Mouse (Mus musculus): ENCODE results near the gene Tmsb10. TPM values are rescaled to one million over a fixed set of nuclear protein-coding genes. Genes with fewer than 3 reads are reported as not detected.
A peak's percentile ranks its signal among the peaks of the same experiment; 100 is the strongest.

Tmsb10 gene
- polyA plus RNA-seq, 1 experiment from 2014 or later = 5,654 TPM

- WGBS = 87% methylated on average over 9 of the region's 9 CpGs
- ATAC-seq (ENCODE audit: low read depth) = no peak
- no peaks in the 10 kb centered on the region for H3K36me3 ChIP-seq (ENCODE audit: control insufficient read depth, insufficient read depth, low read length)
Observed at GRCm38 (mm10) chr6:72949161-72949756, 9.3 kb downstream of the Tmsb10 start.

GRCm38 (mm10) chr6:72948392-72948791 is 10.2 kb downstream of the Tmsb10 start:
- no peaks in the 10 kb centered on the region for H3K4me1 ChIP-seq (ENCODE audit: control insufficient read depth, insufficient read depth, low read length)
- ATAC-seq (ENCODE audit: low read depth) = no peak
- H3K9ac ChIP-seq (replicated peaks; ENCODE audit: low read depth, low read length) = no peak overlapping the region
- 94% methylated on average over 3 of the region's 3 CpGs for WGBS
- no peaks in the 10 kb centered on the region for H3K9me3 ChIP-seq (ENCODE audit: control insufficient read depth, low read length)
- no peaks in the 10 kb centered on the region for H3K27me3 ChIP-seq (ENCODE audit: control insufficient read depth, insufficient read depth, low read length)
- H3K36me3 ChIP-seq (ENCODE audit: control insufficient read depth, insufficient read depth, low read length) = no peaks in the 10 kb centered on the region
- H3K4me3 ChIP-seq (ENCODE audit: low read depth, low read length) = no peak overlapping the region
- no peak overlapping the region for H3K27ac ChIP-seq (ENCODE audit: low read depth, low read length)
- no peak overlapping the region for H3K4me2 ChIP-seq (ENCODE audit: low read depth, low read length)

More at GRCm38 (mm10) chr6:72949161-72949756, 9.3 kb downstream of the Tmsb10 start:
- Histone ChIP-seq H3K4me3 (ENCODE audit: low read depth, low read length) (no peak overlapping the region), H3K4me2 (ENCODE audit: low read depth, low read length) (no peak overlapping the region), H3K27ac (ENCODE audit: low read depth, low read length) (no peak overlapping the region), H3K9me3 (ENCODE audit: control insufficient read depth, low read length) (no peaks in the 10 kb centered on the region), H3K27me3 (ENCODE audit: control insufficient read depth, insufficient read depth, low read length) (no peaks in the 10 kb centered on the region), H3K9ac (replicated peaks; ENCODE audit: low read depth, low read length) (no peak overlapping the region), H3K4me1 (ENCODE audit: control insufficient read depth, insufficient read depth, low read length) (no peaks in the 10 kb centered on the region)

GRCm38 (mm10) chr6:72947960-72948359 is 10.6 kb downstream of the Tmsb10 start:
- 38% methylated on average over 6 of the region's 6 CpGs for WGBS
- H3K27ac ChIP-seq (ENCODE audit: low read depth, low read length) = no peak overlapping the region
- no peak overlapping the region for H3K4me3 ChIP-seq (ENCODE audit: low read depth, low read length)
- H3K27me3 ChIP-seq (ENCODE audit: control insufficient read depth, insufficient read depth, low read length) = no peaks in the 10 kb centered on the region
- ATAC-seq (ENCODE audit: low read depth) = no peak
- H3K9me3 ChIP-seq (ENCODE audit: control insufficient read depth, low read length) = no peaks in the 10 kb centered on the region
- no peaks in the 10 kb centered on the region for H3K36me3 ChIP-seq (ENCODE audit: control insufficient read depth, insufficient read depth, low read length)
- no peaks in the 10 kb centered on the region for H3K4me1 ChIP-seq (ENCODE audit: control insufficient read depth, insufficient read depth, low read length)
- no peak overlapping the region for H3K4me2 ChIP-seq (ENCODE audit: low read depth, low read length)
- no peak overlapping the region for H3K9ac ChIP-seq (replicated peaks; ENCODE audit: low read depth, low read length)

- no peaks in the 10 kb centered on the region for H3K9me3 ChIP-seq (ENCODE audit: control insufficient read depth, low read length)
- WGBS = 11% methylated on average over 3 of the region's 3 CpGs
- ATAC-seq (ENCODE audit: low read depth) = peak; percentile 72
- H3K27ac ChIP-seq (ENCODE audit: low read depth, low read length) = no peak overlapping the region
- no peak overlapping the region for H3K4me3 ChIP-seq (ENCODE audit: low read depth, low read length)
- H3K27me3 ChIP-seq (ENCODE audit: control insufficient read depth, insufficient read depth, low read length) = no peaks in the 10 kb centered on the region
- H3K4me2 ChIP-seq (ENCODE audit: low read depth, low read length) = no peak overlapping the region
- no peaks in the 10 kb centered on the region for H3K36me3 ChIP-seq (ENCODE audit: control insufficient read depth, insufficient read depth, low read length)
- H3K9ac ChIP-seq (replicated peaks; ENCODE audit: low read depth, low read length) = no peak overlapping the region
- no peaks in the 10 kb centered on the region for H3K4me1 ChIP-seq (ENCODE audit: control insufficient read depth, insufficient read depth, low read length)
Observed at GRCm38 (mm10) chr6:72940493-72940892, 18.1 kb downstream of the Tmsb10 start.

- WGBS = 83% methylated on average over 5 of the region's 5 CpGs
- Histone ChIP-seq H3K4me3 (ENCODE audit: low read depth, low read length) (no peak overlapping the region), H3K27me3 (ENCODE audit: control insufficient read depth, insufficient read depth, low read length) (no peaks in the 10 kb centered on the region), H3K36me3 (ENCODE audit: control insufficient read depth, insufficient read depth, low read length) (no peaks in the 10 kb centered on the region), H3K4me1 (ENCODE audit: control insufficient read depth, insufficient read depth, low read length) (no peaks in the 10 kb centered on the region), H3K9me3 (ENCODE audit: control insufficient read depth, low read length) (no peaks in the 10 kb centered on the region), H3K4me2 (ENCODE audit: low read depth, low read length) (no peak overlapping the region), H3K27ac (ENCODE audit: low read depth, low read length) (no peak overlapping the region), H3K9ac (replicated peaks; ENCODE audit: low read depth, low read length) (no peak overlapping the region)
- no peak for ATAC-seq (ENCODE audit: low read depth)
Observed at GRCm38 (mm10) chr6:72937859-72938258, 20.7 kb downstream of the Tmsb10 start.

- 94% methylated on average over 3 of the region's 3 CpGs for WGBS
- H3K27ac ChIP-seq (ENCODE audit: low read depth, low read length) = no peak overlapping the region
- H3K9me3 ChIP-seq (ENCODE audit: control insufficient read depth, low read length) = no peaks in the 10 kb centered on the region
- H3K36me3 ChIP-seq (ENCODE audit: control insufficient read depth, insufficient read depth, low read length) = no peaks in the 10 kb centered on the region
- no peak overlapping the region for H3K4me2 ChIP-seq (ENCODE audit: low read depth, low read length)
- no peaks in the 10 kb centered on the region for H3K27me3 ChIP-seq (ENCODE audit: control insufficient read depth, insufficient read depth, low read length)
- H3K4me3 ChIP-seq (ENCODE audit: low read depth, low read length) = no peak overlapping the region
- ATAC-seq (ENCODE audit: low read depth) = no peak
- no peaks in the 10 kb centered on the region for H3K4me1 ChIP-seq (ENCODE audit: control insufficient read depth, insufficient read depth, low read length)
- no peak overlapping the region for H3K9ac ChIP-seq (replicated peaks; ENCODE audit: low read depth, low read length)
Observed at GRCm38 (mm10) chr6:72937430-72937829, 21.1 kb downstream of the Tmsb10 start.

- Histone ChIP-seq H3K4me2 (ENCODE audit: low read depth, low read length) (no peak overlapping the region), H3K27ac (ENCODE audit: low read depth, low read length) (no peak overlapping the region), H3K9me3 (ENCODE audit: control insufficient read depth, low read length) (no peaks in the 10 kb centered on the region), H3K36me3 (ENCODE audit: control insufficient read depth, insufficient read depth, low read length) (no peaks in the 10 kb centered on the region), H3K4me1 (ENCODE audit: control insufficient read depth, insufficient read depth, low read length) (no peaks in the 10 kb centered on the region), H3K27me3 (ENCODE audit: control insufficient read depth, insufficient read depth, low read length) (no peaks in the 10 kb centered on the region), H3K4me3 (ENCODE audit: low read depth, low read length) (no peak overlapping the region), H3K9ac (replicated peaks; ENCODE audit: low read depth, low read length) (no peak overlapping the region)
- ATAC-seq (ENCODE audit: low read depth) = no peak
- 100% methylated on average over 1 of the region's 1 CpGs for WGBS
Observed at GRCm38 (mm10) chr6:72932955-72933354, 25.6 kb downstream of the Tmsb10 start.

GRCm38 (mm10) chr6:72931533-72931932 is 27.0 kb downstream of the Tmsb10 start:
- no peaks in the 10 kb centered on the region for H3K4me1 ChIP-seq (ENCODE audit: control insufficient read depth, insufficient read depth, low read length)
- H3K4me3 ChIP-seq (ENCODE audit: low read depth, low read length) = no peak overlapping the region
- H3K4me2 ChIP-seq (ENCODE audit: low read depth, low read length) = no peak overlapping the region
- ATAC-seq (ENCODE audit: low read depth) = no peak
- H3K9me3 ChIP-seq (ENCODE audit: control insufficient read depth, low read length) = no peaks in the 10 kb centered on the region
- H3K36me3 ChIP-seq (ENCODE audit: control insufficient read depth, insufficient read depth, low read length) = no peaks in the 10 kb centered on the region
- H3K27me3 ChIP-seq (ENCODE audit: control insufficient read depth, insufficient read depth, low read length) = no peaks in the 10 kb centered on the region
- 92% methylated on average over 3 of the region's 3 CpGs for whole genome bisulfite sequencing
- no peak overlapping the region for H3K27ac ChIP-seq (ENCODE audit: low read depth, low read length)
- no peak overlapping the region for H3K9ac ChIP-seq (replicated peaks; ENCODE audit: low read depth, low read length)

GRCm38 (mm10) chr6:72929795-72930398 is 28.7 kb downstream of the Tmsb10 start:
- no peaks in the 10 kb centered on the region for H3K36me3 ChIP-seq (ENCODE audit: control insufficient read depth, insufficient read depth, low read length)
- no peak overlapping the region for H3K4me3 ChIP-seq (ENCODE audit: low read depth, low read length)
- no peaks in the 10 kb centered on the region for H3K27me3 ChIP-seq (ENCODE audit: control insufficient read depth, insufficient read depth, low read length)
- H3K9me3 ChIP-seq (ENCODE audit: control insufficient read depth, low read length) = no peaks in the 10 kb centered on the region
- H3K27ac ChIP-seq (ENCODE audit: low read depth, low read length) = no peak overlapping the region
- H3K4me1 ChIP-seq (ENCODE audit: control insufficient read depth, insufficient read depth, low read length) = no peaks in the 10 kb centered on the region
- H3K9ac ChIP-seq (replicated peaks; ENCODE audit: low read depth, low read length) = no peak overlapping the region
- 89% methylated on average over 4 of the region's 4 CpGs for WGBS
- no peak overlapping the region for H3K4me2 ChIP-seq (ENCODE audit: low read depth, low read length)
- no peak for ATAC-seq (ENCODE audit: low read depth)
